ENCODE assay signal across 27 mouse cellular contexts in the genomic region with DNA sequence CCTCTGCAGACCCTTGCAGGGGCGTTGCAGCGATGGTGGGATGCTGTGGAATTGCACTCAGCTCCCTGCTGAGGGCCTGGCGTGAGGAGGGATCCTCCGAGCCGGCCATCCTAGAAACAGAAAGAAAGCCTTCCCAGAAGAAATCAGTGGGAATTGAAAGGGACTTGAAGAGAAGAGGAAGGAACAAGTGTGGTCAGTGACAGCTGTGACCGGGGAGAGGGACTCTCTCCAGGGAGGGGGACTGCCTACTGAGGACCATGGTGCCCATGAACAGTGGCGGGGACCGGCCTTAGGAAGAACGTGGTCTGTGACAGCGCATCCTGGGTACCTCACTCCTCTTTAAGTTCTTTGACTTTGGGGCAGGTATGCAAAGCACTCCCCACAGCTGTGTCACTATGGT.
"Had no signal": no experiment of that assay in that cellular context is flagged by ENCODE, and none has a peak within 500 bp of the region (broad histone marks: within the 10 kb centered on the region; RNA-seq: fewer than 3 reads in every experiment).

No protein-coding gene starts in this region.

- H3K9ac ChIP-seq: forebrain, postnatal 0 days; heart, embryonic 13.5 days; heart, embryonic 15.5 days; hindbrain, embryonic 12.5 days; hindbrain, embryonic 14.5 days; intestine, embryonic 15.5 days; limb, embryonic 12.5 days; liver, embryonic 13.5 days had no signal

- H3K27me3 ChIP-seq: heart, embryonic 15.5 days; hindbrain, embryonic 12.5 days; intestine, embryonic 15.5 days; limb, embryonic 12.5 days; liver, embryonic 13.5 days had no signal

- DNase-seq: forebrain, postnatal 0 days; gastrocnemius, postnatal 14 days; gastrocnemius, postnatal 36 days; heart, adult 2 months; heart, postnatal 14 days; heart, postnatal 36 days; kidney, adult 18-20 months; kidney, adult 8-10 months; kidney, postnatal 10 days; kidney, postnatal 25 days; kidney, postnatal 4 days; layer of hippocampus, adult 9-11 months; layer of hippocampus, postnatal 36 days; liver; liver, embryonic 13.5 days had no signal

- ATAC-seq: forebrain, postnatal 0 days; inflammation-experienced regulatory T-cells, adult 6 months; intestine, embryonic 15.5 days; intestine, postnatal 0 days had no signal

- H3K4me2 ChIP-seq: heart, embryonic 13.5 days; heart, embryonic 15.5 days; hindbrain, embryonic 12.5 days; hindbrain, embryonic 14.5 days; intestine, embryonic 15.5 days; limb, embryonic 12.5 days; liver, embryonic 11.5 days; liver, embryonic 13.5 days had no signal

- H3K36me3 ChIP-seq: heart, embryonic 10.5 days; heart, embryonic 13.5 days; heart, embryonic 15.5 days; hindbrain, embryonic 10.5 days; hindbrain, embryonic 12.5 days; intestine, embryonic 15.5 days; limb, embryonic 10.5 days; limb, embryonic 12.5 days; liver, embryonic 13.5 days had no signal

- H3K9me3 ChIP-seq: heart, embryonic 10.5 days; heart, embryonic 13.5 days; heart, embryonic 15.5 days; hindbrain, embryonic 10.5 days; hindbrain, embryonic 12.5 days; intestine, embryonic 15.5 days; limb, embryonic 10.5 days; limb, embryonic 12.5 days; liver, embryonic 13.5 days had no signal

- H3K27ac ChIP-seq: heart, adult 2 months; heart, embryonic 10.5 days; heart, embryonic 13.5 days; heart, embryonic 15.5 days; hindbrain, embryonic 10.5 days; hindbrain, embryonic 12.5 days; hindbrain, embryonic 14.5 days; intestine, embryonic 15.5 days; limb, embryonic 10.5 days; limb, embryonic 12.5 days; liver, embryonic 13.5 days had no signal

- H3K4me1 ChIP-seq: heart, embryonic 10.5 days; heart, embryonic 13.5 days; heart, embryonic 15.5 days; hindbrain, embryonic 12.5 days; intestine, embryonic 15.5 days; limb, embryonic 12.5 days had no signal

- H3K4me3 ChIP-seq: heart, adult 2 months; heart, embryonic 10.5 days; heart, embryonic 13.5 days; heart, embryonic 15.5 days; hindbrain, embryonic 10.5 days; hindbrain, embryonic 12.5 days; intestine, embryonic 15.5 days; limb, embryonic 10.5 days; limb, embryonic 12.5 days; liver, embryonic 13.5 days had no signal
